Mouse (Mus musculus) testis, adult 2 months (tissue): ENCODE results near the gene Zfp607b.

Experiments
- CTCF ChIP-seq: fragments of 200-500 bp; IDR thresholded peaks from 2 replicates; pipeline ENCODE4 v1.5.1; 2012; ENCODE audit warnings: low read depth, mild to moderate bottlenecking, inconsistent platforms, low read length, moderate library complexity; ENCODE audit not compliant: control insufficient read depth, insufficient read depth, insufficient replicate concordance
- POLR2A ChIP-seq: fragments of 200-500 bp; IDR thresholded peaks from 2 replicates; pipeline ENCODE4 v1.6.1; 2012; ENCODE audit warnings: low read depth, mild to moderate bottlenecking, inconsistent platforms, low read length, moderate library complexity; ENCODE audit not compliant: control insufficient read depth

DNA sequence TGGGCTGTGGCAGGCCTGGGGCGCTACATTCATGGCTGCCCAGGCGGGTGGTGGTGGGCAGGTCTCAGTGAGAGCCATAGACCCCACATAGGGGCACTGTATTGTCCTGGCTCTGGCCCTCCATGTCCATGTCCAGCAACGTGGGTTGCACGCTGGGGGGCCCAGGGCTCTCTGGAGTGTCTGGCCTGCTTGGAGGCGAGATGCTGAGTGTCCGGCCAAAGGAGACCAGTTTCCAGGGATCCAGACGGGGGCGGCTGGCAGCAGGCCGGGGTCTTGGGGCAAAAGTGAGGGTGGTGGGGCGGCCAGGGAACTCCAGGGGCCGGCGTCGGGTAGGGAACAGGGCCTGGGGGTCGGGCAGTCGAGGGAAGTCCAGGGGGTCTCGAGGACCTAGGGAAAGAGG is 32.5 kb upstream of the Zfp607b start:
- TF ChIP-seq CTCF, result no peak
- TF ChIP-seq POLR2A, result no peak
